Mouse (Mus musculus): ENCODE data around the gene Lmo3.

The Lmo3 gene

DNA sequence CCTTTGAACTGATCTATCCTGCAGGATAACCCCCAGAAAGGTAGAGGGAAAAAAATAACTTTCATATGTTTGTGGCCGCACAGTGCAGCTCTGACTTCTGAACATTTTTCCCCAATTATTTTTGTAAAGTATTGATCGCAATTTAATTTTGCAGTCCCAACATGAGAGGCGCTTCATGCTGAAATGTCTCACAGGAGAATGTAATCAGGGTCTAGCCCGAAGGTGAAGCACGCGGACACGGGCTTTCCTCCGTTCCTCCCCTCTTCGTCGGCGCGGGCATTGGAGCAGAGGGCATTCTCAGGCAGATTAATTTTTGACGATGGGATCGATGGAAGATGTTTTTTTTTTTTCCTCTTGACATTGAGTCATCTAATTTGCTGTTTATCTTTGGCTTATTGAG lies 258.4 kb downstream of the Lmo3 start:
- DNase-seq (ENCODE audit: extremely low spot score, low read depth, low spot score), result no peak

DNA sequence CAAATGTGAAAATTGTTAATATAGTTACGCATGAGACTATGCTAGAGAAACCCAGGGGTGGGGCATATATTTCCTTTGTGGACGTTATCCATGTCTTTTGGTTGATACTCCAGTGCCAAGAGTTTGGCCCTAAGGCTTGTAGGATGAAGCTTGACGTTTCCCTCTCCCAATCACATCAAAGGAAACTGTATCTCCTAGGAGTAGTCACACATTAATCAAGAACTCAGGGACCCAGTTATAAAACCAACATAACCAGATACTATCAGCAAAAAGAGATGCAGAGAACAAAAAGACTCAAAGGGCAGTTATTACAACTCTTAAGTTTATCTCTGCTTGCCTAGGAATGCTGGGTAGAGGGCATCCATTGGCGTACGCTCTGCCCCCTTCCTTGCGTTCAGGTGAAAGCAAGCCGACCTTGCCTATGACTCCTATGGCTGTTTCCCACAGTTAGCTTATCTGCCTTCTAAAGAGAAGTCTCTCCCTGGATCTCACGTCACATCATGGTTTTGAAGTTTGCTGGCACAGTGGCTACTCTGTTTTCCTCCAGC lies 261.5 kb downstream of the Lmo3 start:
- DNase-seq (ENCODE audit: extremely low spot score, low read depth, low spot score), result no peak

Data from hindlimb bud, embryonic 11.5 days (tissue).